Mouse (Mus musculus) gastrocnemius, postnatal 36 days (tissue): ENCODE measurements around the gene Lepr. TPM values are rescaled to one million over a fixed set of nuclear protein-coding genes. Genes with fewer than 3 reads are reported as not detected.
"Not testable (repeated sequence)": the region's sequence is repeated elsewhere in the genome, so short reads cannot be mapped to it uniquely, and the experiment has no call there.

Experiments
- DNase-seq, 2 experiments: peaks; one replicate each; pipeline ENCODE4 v3.0.0; 2022
- intact Hi-C: fragments of 180-260 bp; cut with DNase I; formaldehyde crosslinking; loops from one replicate; pipeline ENCODE4 v1.15.1; 2025
- total RNA-seq, 2 experiments: library from RNA; stranded (reverse); gene quantifications; 2 replicates each; pipeline ENCODE4 v1.2.3; 2021

Lepr gene
- total RNA-seq, 2 experiments from 2014 or later: 1.6 to 2.2 TPM

DNA sequence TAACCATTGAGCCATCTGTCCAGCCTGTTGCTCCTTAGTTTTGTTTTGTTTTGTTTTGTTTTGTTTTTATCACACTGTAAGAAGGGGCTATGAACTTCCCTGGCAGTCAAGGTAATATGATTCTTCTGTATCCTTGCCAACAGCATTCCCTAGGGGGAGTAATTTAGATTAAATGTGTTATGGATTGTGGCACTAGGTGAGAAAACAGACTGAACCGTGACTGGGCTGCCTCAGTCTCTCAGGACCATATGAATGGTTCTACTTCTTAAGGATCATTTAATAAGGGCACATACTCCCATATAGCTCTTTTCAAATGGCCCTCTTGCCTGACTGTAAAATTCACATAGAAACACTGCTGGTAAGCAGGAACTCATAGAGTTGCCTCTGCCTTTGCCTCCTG, 4.6 kb upstream of the Lepr start:
- intact Hi-C loops: no loop called here
- DNase-seq: no peak

DNA sequence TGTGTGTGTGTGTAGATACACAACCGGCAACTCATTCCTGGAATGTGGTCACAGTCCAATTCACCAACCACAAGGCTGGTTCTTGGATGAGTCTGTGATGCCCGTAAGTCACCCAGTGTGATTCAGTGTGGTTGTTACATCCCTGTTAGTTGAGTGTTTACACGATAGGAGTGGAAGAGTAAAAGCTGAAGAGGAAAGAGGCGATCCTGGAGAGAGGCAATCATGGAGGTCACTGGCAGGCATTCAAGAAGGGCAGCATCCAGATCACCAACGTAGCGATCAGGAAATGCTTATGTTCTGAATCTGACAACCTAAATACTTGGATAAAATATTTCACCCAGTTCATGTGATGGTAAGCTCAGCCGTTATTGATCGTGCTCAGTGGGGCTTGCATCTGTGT, 1.9 kb upstream of the Lepr start:
- no peak for DNase-seq
- intact Hi-C loops: no loop called here

DNA sequence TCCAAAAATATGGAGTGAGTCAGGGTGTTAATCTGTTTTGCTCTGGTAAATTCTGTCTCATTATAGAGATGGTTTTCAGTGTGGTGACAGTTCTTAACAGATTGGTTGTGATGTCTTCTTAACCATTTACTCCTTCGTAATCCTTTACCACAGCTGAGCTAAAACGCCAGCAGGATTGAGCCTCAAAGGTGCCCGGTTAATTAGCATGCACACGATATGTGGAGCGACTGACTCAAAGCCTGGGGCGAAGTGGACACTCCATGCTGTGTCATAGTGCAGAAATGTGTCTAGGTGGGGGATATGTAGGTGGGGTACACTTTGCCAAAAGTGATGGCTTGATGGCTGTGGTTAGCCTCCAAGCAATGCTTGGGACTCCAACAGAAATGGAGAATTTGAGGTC, 1.4 kb upstream of the Lepr start:
- intact Hi-C loops: no loop called here
- DNase-seq: no peak

DNA sequence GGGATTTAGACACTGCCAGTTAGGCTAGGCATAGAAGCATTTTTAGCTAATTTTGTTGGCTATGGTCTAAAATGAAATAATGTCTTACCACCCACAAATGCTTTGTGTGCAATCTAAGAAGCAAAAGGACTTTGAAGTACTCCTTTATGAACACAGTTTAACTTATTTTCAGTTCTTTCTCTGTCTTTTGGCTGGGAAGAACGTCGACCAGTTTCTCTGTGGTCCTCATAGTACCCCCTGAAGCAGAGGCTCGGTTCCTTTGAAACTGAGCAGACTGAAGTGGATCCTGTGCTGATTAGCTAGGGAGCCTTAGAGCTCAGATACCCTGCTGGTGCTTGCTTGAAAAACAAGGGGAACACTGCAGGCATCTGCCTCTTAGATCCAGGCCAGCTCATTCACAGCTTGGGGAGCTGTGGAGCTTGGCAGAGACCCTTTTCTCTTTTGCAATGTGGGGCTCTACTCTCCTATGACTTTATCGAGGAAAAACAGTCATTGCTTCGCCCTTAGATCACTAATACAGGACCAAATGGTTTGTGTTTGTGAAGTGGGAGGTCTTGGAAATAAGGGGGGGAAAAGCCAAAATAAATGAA, 1.9 kb downstream of the Lepr start:
- intact Hi-C loops: no loop called here
- no peak for DNase-seq

- intact Hi-C loops: no loop called here
- DNase-seq: no peak
Observed at GRCm38 (mm10) chr4:101721705-101722104, 4.5 kb downstream of the Lepr start.

- intact Hi-C loops: no loop called here
- no peak for DNase-seq
Observed at GRCm38 (mm10) chr4:101741973-101742372, 24.8 kb downstream of the Lepr start.

DNA sequence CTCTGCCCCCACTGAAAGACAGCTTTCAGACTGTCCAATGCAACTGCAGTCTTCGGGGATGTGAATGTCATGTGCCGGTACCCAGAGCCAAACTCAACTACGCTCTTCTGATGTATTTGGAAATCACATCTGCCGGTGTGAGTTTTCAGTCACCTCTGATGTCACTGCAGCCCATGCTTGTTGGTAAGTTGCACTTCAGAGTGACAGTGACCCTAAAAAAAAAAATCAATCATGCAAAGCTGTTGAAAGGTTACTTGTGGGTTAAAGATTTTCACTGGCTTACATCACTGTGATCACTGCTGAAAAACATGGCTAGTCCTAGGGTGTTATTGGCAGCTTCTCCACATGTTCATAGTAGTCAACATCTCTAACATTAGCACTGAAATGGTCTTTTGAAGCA, 28.3 kb downstream of the Lepr start:
- no peak for DNase-seq

GRCm38 (mm10) chr4:101760490-101760889, 43.3 kb downstream of the Lepr start:
- intact Hi-C loops: no loop called here
- DNase-seq: no peak

More for the DNA sequence above, 28.3 kb downstream of the Lepr start:
- intact Hi-C loops: no loop called here

GRCm38 (mm10) chr4:101843923-101844322, 126.7 kb downstream of the Lepr start, which contains the start of gene B020004J07Rik:
TSS of gene B020004J07Rik (minus strand) at chr4:101844023.
- intact Hi-C loops, DNase-seq: not testable (repeated sequence)

GRCm38 (mm10) chr4:101850908-101851307, 133.7 kb downstream of the Lepr start:
- DNase-seq: no peak
- intact Hi-C loops: no loop called here

DNA sequence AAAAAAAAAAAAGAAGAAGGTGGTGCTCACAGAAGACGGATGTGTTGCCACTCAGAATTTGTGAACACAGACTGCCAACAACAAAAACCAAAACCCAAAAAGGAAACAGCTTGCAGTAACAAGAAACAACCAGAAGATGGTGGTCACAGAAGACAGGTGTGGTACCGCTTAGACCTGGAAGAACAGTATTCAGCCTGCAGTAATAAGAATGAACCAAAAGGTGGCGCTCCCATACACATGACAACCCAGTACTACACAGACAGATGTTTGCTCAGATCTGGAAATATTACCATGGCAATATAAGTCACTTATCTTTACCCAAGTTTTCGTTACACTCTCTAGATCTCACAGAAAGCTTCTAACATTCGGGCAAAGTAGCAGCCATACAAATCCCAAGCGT, 143.7 kb downstream of the Lepr start:
- DNase-seq: no peak
- intact Hi-C loops: no loop called here

GRCm38 (mm10) chr4:101862289-101862688, 145.1 kb downstream of the Lepr start:
- intact Hi-C loops: no loop called here
- DNase-seq: no peak

Other genes with a start within 250 kb of the Lepr start
- gene Dnajc6, start 220.8 kb upstream of the Lepr start, total RNA-seq: under 1 TPM; 0.22 to 0.31 TPM
- 1 to 10 TPM; 8.1 TPM for gene Leprot, start 69.7 kb upstream of the Lepr start, total RNA-seq
- not detected for gene B020004J07Rik, start 126.6 kb downstream of the Lepr start, total RNA-seq
- not detected for gene C130073F10Rik, start 176.4 kb downstream of the Lepr start, total RNA-seq
- gene Gm12800, start 191.7 kb downstream of the Lepr start, total RNA-seq: not detected
- gene Gm12794, start 223.0 kb downstream of the Lepr start, total RNA-seq: not detected